Mouse (Mus musculus): Measurements from ENCODE around the gene Dctn3.

DNA sequence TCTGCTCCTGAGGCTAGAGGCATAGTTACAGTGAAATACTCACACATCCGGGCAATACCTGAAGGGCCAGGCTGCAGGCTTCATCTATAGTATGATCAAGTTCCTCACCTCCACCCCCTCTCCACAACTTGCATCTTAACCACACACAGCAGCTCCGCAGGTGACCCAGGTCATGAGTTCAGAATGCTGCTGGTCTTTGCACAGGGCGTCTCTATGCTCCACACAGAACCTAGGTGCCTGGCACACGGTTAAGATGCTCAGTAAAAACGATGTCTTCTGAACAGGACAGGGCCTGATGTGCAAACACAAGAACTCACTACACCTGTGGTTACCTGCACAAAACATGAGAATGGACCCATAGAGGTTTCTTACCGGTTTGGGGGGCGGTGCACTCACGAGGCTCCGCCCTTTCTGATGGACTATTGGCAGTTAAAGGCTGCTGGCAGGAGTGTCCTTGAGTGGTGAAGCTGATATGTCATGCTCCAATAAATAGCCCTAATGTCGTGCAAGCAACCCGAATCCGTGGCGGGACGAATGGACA, 31.9 kb upstream of the Dctn3 start, which contains the start of gene Galt:
- no peak for TF ChIP-seq TAL1 (IDR thresholded peaks at IDR 0.05; ENCODE audit: low read length)
- no peak for TF ChIP-seq GATA1 (IDR thresholded peaks at IDR 0.05; ENCODE audit: low read length)
